Comparison of ENCODE assay signal across 8 mouse cellular contexts in genomic region chr9:78520127-78520779, GRCm38 (mm10). TPM values are rescaled to one million over a fixed set of nuclear protein-coding genes. Genes with fewer than 3 reads are reported as not detected.
DNase-seq lines count a peak whose midpoint lies in the region; ATAC-seq and TF ChIP-seq lines count a peak whose summit lies in the region.

No protein-coding gene starts in this region.

- 3% methylated on average over 15 of the region's 15 CpGs for WGBS in forebrain, postnatal 0 days
- WGBS in kidney, embryonic 15.5 days, result 8% methylated on average over 15 of the region's 15 CpGs

- no peaks in the 10 kb centered on the region for H3K27me3 ChIP-seq in forebrain, postnatal 0 days (ENCODE audit: insufficient read depth, low read length)
- H3K27me3 ChIP-seq in kidney, embryonic 15.5 days, result no peaks in the 10 kb centered on the region

- H3K9ac ChIP-seq in forebrain, postnatal 0 days, result peak overlapping the region; percentile 54
- H3K9ac ChIP-seq in kidney, embryonic 15.5 days, result peak overlapping the region; percentile 48

- H3K27ac ChIP-seq in forebrain, postnatal 0 days (ENCODE audit: low read depth, low read length), result peak overlapping the region; percentile 78
- peak overlapping the region; percentile 57 for H3K27ac ChIP-seq in kidney, embryonic 15.5 days

- peak; percentile 64 to 85 for DNase-seq in adrenal gland, adult (ENCODE audit: inconsistent age in 2 of 2, low spot score in 1 of 2)
- DNase-seq in adrenal gland, postnatal 4 days (ENCODE audit: low spot score in 2 of 2), result no peak
- DNase-seq in NIH3T3 (ENCODE audit: low read depth), result peak; percentile 83
- peak; percentile 78 for DNase-seq in forebrain, postnatal 0 days
- peak; percentile 42 for DNase-seq in lung, postnatal 25 days (ENCODE audit: low spot score)
- DNase-seq in yolk sac, embryonic 10.5 days (ENCODE audit: low spot score), result peak; percentile 94
- no peak for DNase-seq in thymus, postnatal 25 days

- no peaks in the 10 kb centered on the region for H3K9me3 ChIP-seq in forebrain, postnatal 0 days (ENCODE audit: low read length)
- H3K9me3 ChIP-seq in kidney, embryonic 15.5 days (replicated peaks), result no peaks in the 10 kb centered on the region

- H3K4me1 ChIP-seq in forebrain, postnatal 0 days (ENCODE audit: insufficient read depth), result no peaks in the 10 kb centered on the region
- peaks cover 23% of the 10 kb centered on the region for H3K4me1 ChIP-seq in kidney, embryonic 15.5 days

- TF ChIP-seq CTCF in forebrain, postnatal 0 days (IDR thresholded peaks at IDR 0.05; ENCODE audit: low read depth), result no peak

- H3K4me2 ChIP-seq in forebrain, postnatal 0 days (ENCODE audit: low read depth), result peak overlapping the region; percentile 86
- peak overlapping the region; percentile 91 for H3K4me2 ChIP-seq in kidney, embryonic 15.5 days

- peak overlapping the region; percentile 44 for H3K4me3 ChIP-seq in forebrain, postnatal 0 days (ENCODE audit: low read depth, low read length)
- peak overlapping the region; percentile 56 for H3K4me3 ChIP-seq in kidney, embryonic 15.5 days (replicated peaks)

- no peaks in the 10 kb centered on the region for H3K36me3 ChIP-seq in forebrain, postnatal 0 days (ENCODE audit: insufficient read depth)
- no peaks in the 10 kb centered on the region for H3K36me3 ChIP-seq in kidney, embryonic 15.5 days

- peak; percentile 64 for ATAC-seq in forebrain, postnatal 0 days
- peak; percentile 84 for ATAC-seq in kidney, embryonic 15.5 days (replicated peaks; ENCODE audit: low FRiP score)

RNA-seq across cellular contexts. Expression of gene Eef1a1, which starts 31.3 kb away (rescaled TPM):
- 1,000 to 10,000 TPM; 7,895 to 7,946 TPM for total RNA-seq in adrenal gland, postnatal 4 days (2021)
- 9,311 and 11,752 TPM in 2 replicates for total RNA-seq in forebrain, postnatal 0 days (2014; rRNA removed)
- 2,982 and 3,284 TPM in 2 replicates for polyA plus RNA-seq in forebrain, postnatal 0 days (2015; fragmentation: Nextera tagmentation; extraction: Ambion mirVana)
- 4,779 and 4,974 TPM in 2 replicates for polyA plus RNA-seq in kidney, embryonic 15.5 days (2015; fragmentation: Nextera tagmentation; extraction: Ambion mirVana)

Comparison
In these comparisons a context has a peak if more than half of its experiments do, and no peak if none do; other contexts are left out.
1. DNase-seq: peak in adrenal gland, adult (2 of 2), NIH3T3 (single experiment), forebrain, postnatal 0 days (single experiment), lung, postnatal 25 days (single experiment) and yolk sac, embryonic 10.5 days (single experiment); none in adrenal gland, postnatal 4 days (0 of 2) and thymus, postnatal 25 days (single experiment).